Mouse (Mus musculus) stomach, postnatal 0 days (tissue): ENCODE results near the gene Arrdc5.

Experiments
- CTCF ChIP-seq: IDR thresholded peaks from 2 replicates; pipeline ENCODE4 v1.5.1; 2016; ENCODE audit warnings: antibody characterized with exemption, low read depth, mild to moderate bottlenecking, moderate library complexity
- EP300 ChIP-seq: optimal IDR thresholded peaks from 2 replicates; pipeline ENCODE3; 2016; ENCODE audit warnings: antibody characterized with exemption

GRCm38 (mm10) chr17:56261166-56261565 lies 38.9 kb downstream of the Arrdc5 start:
- TF ChIP-seq CTCF = no peak
- TF ChIP-seq EP300 = no peak
